Mouse (Mus musculus) lung, postnatal 0 days (tissue): ENCODE measurements around the gene Dctn3.
"Not testable (repeated sequence)": the region's sequence is repeated elsewhere in the genome, so short reads cannot be mapped to it uniquely, and the experiment has no call there.

Source experiments
- CTCF ChIP-seq: IDR thresholded peaks from 2 replicates; pipeline ENCODE4 v1.5.1; 2016; ENCODE audit warnings: antibody characterized with exemption, mild to moderate bottlenecking
- EP300 ChIP-seq: IDR thresholded peaks from 2 replicates; pipeline ENCODE4 v1.6.1; 2016; ENCODE audit warnings: antibody characterized with exemption, mild to moderate bottlenecking, control low read depth

DNA sequence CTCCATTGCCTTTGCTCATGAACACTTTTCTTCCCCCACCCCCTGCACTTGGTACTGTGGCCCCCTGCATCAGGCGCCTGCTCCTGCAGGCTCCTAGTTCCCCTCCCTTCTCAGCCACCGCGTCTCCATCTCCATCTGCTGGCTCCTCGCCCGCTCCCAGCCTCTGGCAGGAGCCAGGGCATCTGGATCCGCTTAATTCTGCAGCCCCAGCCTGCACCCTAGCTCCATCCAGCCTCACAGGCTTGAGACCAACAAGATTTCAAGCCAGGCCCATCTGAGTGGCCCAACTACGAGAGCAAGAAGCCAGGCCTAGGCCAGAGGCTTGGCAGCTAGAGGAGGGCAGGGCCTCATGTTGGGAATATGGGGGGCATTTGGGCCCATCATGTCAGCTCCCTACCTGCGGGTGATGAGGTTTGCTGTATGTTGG, 39.7 kb upstream of the Dctn3 start:
- TF ChIP-seq CTCF, EP300: not testable (repeated sequence)
